Mouse (Mus musculus): ENCODE results near the gene Slco3a1.

DNA sequence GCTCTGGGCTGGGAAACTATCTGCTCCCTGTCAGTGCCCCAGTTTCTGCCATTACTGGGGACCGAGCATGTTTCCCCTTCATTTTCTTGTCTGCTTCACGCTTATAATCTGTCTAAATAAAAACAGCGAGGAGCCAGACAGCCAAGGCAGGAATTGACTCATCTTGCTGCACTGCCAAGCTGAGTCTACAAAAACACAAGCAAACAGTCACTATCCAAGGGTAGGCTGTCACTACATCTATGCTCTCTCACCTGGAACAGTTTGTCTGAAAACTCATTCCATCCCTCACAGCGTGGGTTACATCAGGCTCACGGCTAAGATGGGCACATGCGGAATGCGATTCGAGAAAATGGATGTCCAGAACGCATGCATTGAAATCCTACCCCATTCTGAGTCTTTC is 207.6 kb downstream of the Slco3a1 start:
- TF ChIP-seq EP300 (IDR thresholded peaks at IDR 0.05; ENCODE audit: low read length): no peak
- no peak for TF ChIP-seq NELFE (IDR thresholded peaks at IDR 0.05; ENCODE audit: low read depth, low read length)
- no peak for TF ChIP-seq CTCF (conservative IDR thresholded peaks at IDR 0.05 in 1 of 2, IDR thresholded peaks at IDR 0.05 in 1 of 2; ENCODE audit: low read depth in 2 of 2, low read length in 2 of 2)
- no peak for TF ChIP-seq POLR2A (IDR thresholded peaks at IDR 0.05; ENCODE audit: low read depth, low read length)
- TF ChIP-seq MAX (IDR thresholded peaks at IDR 0.05; ENCODE audit: low read length): no peak
- TF ChIP-seq PAX5 (IDR thresholded peaks at IDR 0.05; ENCODE audit: low read length): no peak
- TF ChIP-seq POLR2AphosphoS2 (IDR thresholded peaks at IDR 0.05; ENCODE audit: low read depth, low read length): no peak
- TF ChIP-seq MAZ (IDR thresholded peaks at IDR 0.05; ENCODE audit: low read depth, low read length): no peak
- TF ChIP-seq JUND (conservative IDR thresholded peaks at IDR 0.05; ENCODE audit: low read depth, low read length): no peak
